Comparison of ENCODE assay signal across 23 mouse cellular contexts in the genomic region with DNA sequence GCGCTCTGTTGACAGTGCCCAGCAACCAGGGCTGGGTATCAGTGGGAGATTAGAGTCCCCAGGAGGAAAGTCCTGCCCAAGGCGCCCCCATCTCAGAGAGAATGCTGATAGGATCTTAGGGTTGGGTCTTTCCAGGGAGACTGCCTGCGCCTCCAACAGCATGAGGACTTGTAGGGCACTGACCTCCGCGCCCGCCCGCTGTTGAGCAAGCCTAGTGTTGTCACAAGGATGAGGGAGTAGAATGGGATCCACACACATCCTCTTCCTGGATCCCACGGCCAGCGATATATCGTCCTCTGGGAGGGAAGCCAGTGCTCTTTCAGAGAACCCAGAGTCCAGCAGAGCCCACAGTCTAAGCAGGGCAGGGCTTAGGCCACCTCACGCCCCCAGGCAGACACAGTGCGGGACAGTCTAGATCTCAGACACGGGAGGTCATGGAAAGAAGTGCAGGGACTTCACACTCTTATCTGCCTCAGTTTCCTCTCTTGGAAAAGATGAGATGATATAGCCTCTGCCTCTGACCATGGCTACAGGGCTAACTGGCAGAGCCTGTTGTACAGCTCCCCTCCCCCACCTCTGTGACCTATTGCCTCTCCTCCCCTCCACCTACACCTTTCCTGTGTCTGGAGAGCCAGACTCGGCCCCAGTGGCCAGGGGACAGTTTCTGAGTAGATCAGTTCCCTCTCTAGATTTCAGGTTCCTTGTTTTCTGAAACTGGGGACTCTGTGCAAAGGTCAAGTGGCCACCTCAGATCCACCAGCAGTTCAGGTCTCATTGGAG. TPM values are rescaled to one million over a fixed set of nuclear protein-coding genes. Genes with fewer than 3 reads are reported as not detected.
DNase-seq lines count a peak whose midpoint lies in the region; ATAC-seq and TF ChIP-seq lines count a peak whose summit lies in the region.
"Had no signal": no experiment of that assay in that cellular context is flagged by ENCODE, and none has a peak within 500 bp of the region (broad histone marks: within the 10 kb centered on the region; RNA-seq: fewer than 3 reads in every experiment).

No protein-coding gene starts in this region.

- no peak overlapping the region for H3K4me2 ChIP-seq in heart, embryonic 16.5 days (ENCODE audit: low read depth, low read length)
- no peak overlapping the region for H3K4me2 ChIP-seq in forebrain, postnatal 0 days (ENCODE audit: low read depth)
- H3K4me2 ChIP-seq: forebrain, embryonic 15.5 days; heart, embryonic 13.5 days; hindbrain, embryonic 15.5 days; midbrain, embryonic 13.5 days; stomach, embryonic 15.5 days had no signal

- DNase-seq in heart, postnatal 14 days = no peak
- DNase-seq in liver (peak; percentile 31), MN1 (ENCODE audit: low spot score) (no peak)
- DNase-seq in lung, postnatal 36 days = peak; percentile 64
- no peak for DNase-seq in forebrain, postnatal 0 days
- no peak for DNase-seq in forebrain, embryonic 10.5 days (ENCODE audit: extremely low spot score, low spot score)
- DNase-seq: B cell, adult 2 months; cerebellum, adult 18-20 months; gastrocnemius, postnatal 14 days; kidney, adult 2 months; kidney, postnatal 4 days; left cerebral cortex, postnatal 4 days; right cerebral cortex, adult 18-20 months; spleen, adult 18-20 months; thymus, postnatal 36 days had no signal

- TF ChIP-seq POLR2A in ES-Bruce4 (IDR thresholded peaks at IDR 0.05; ENCODE audit: insufficient read depth, low read length) = no peak

- no peaks in the 10 kb centered on the region for H3K9me3 ChIP-seq in heart, embryonic 16.5 days (replicated peaks; ENCODE audit: control insufficient read depth, low read length)
- H3K9me3 ChIP-seq in ES-Bruce4 (replicated peaks; ENCODE audit: control insufficient read depth, insufficient read depth, low read length, poor library complexity, severe bottlenecking) = no peaks in the 10 kb centered on the region
- no peaks in the 10 kb centered on the region for H3K9me3 ChIP-seq in forebrain, postnatal 0 days (ENCODE audit: low read length)
- H3K9me3 ChIP-seq in forebrain, embryonic 10.5 days = no peaks in the 10 kb centered on the region
- H3K9me3 ChIP-seq: forebrain, embryonic 15.5 days; heart, embryonic 13.5 days; hindbrain, embryonic 15.5 days; midbrain, embryonic 13.5 days; stomach, embryonic 15.5 days had no signal

- H3K27ac ChIP-seq in heart, embryonic 16.5 days (ENCODE audit: low read length) = no peak overlapping the region
- no peak overlapping the region for H3K27ac ChIP-seq in ES-Bruce4 (ENCODE audit: insufficient read depth, low read length)
- no peak overlapping the region for H3K27ac ChIP-seq in forebrain, postnatal 0 days (ENCODE audit: low read depth, low read length)
- H3K27ac ChIP-seq in forebrain, embryonic 10.5 days = no peak overlapping the region
- H3K27ac ChIP-seq: forebrain, embryonic 15.5 days; heart, embryonic 13.5 days; hindbrain, embryonic 15.5 days; macrophage; midbrain, embryonic 13.5 days; stomach, embryonic 15.5 days had no signal

- no peaks in the 10 kb centered on the region for H3K27me3 ChIP-seq in heart, embryonic 16.5 days (ENCODE audit: control insufficient read depth, insufficient read depth, low read length)
- no peaks in the 10 kb centered on the region for H3K27me3 ChIP-seq in ES-Bruce4 (ENCODE audit: control insufficient read depth, insufficient read depth, low read length, poor library complexity, severe bottlenecking)
- no peaks in the 10 kb centered on the region for H3K27me3 ChIP-seq in forebrain, postnatal 0 days (ENCODE audit: insufficient read depth, low read length)
- no peaks in the 10 kb centered on the region for H3K27me3 ChIP-seq in forebrain, embryonic 10.5 days (ENCODE audit: poor library complexity, severe bottlenecking)
- H3K27me3 ChIP-seq: forebrain, embryonic 15.5 days; heart, embryonic 13.5 days; hindbrain, embryonic 15.5 days; midbrain, embryonic 13.5 days; stomach, embryonic 15.5 days had no signal

- intact Hi-C loops in heart, postnatal 14 days (cut with DNase I) = no loop called here

- no peak overlapping the region for H3K9ac ChIP-seq in heart, embryonic 16.5 days (ENCODE audit: low read length)
- H3K9ac ChIP-seq in ES-Bruce4 (ENCODE audit: low read depth, poor library complexity, severe bottlenecking) = no peak overlapping the region
- no peak overlapping the region for H3K9ac ChIP-seq in forebrain, postnatal 0 days
- H3K9ac ChIP-seq: forebrain, embryonic 15.5 days; heart, embryonic 13.5 days; hindbrain, embryonic 15.5 days; midbrain, embryonic 13.5 days; stomach, embryonic 15.5 days had no signal

- no peak for TF ChIP-seq EP300 in ES-Bruce4 (IDR thresholded peaks at IDR 0.05; ENCODE audit: insufficient read depth, low read depth, low read length)

- no peak overlapping the region for H3K4me3 ChIP-seq in heart, embryonic 16.5 days (ENCODE audit: low read length)
- H3K4me3 ChIP-seq in ES-Bruce4 (ENCODE audit: low read depth, low read length) = peak overlapping the region; percentile 23; the same call in 1 of the 2 replicates
- H3K4me3 ChIP-seq in forebrain, postnatal 0 days (ENCODE audit: low read depth, low read length) = no peak overlapping the region
- H3K4me3 ChIP-seq in forebrain, embryonic 10.5 days = no peak overlapping the region
- H3K4me3 ChIP-seq: forebrain, embryonic 15.5 days; heart, embryonic 13.5 days; hindbrain, embryonic 15.5 days; midbrain, embryonic 13.5 days; stomach, embryonic 15.5 days had no signal

- H3K4me1 ChIP-seq in heart, embryonic 16.5 days (ENCODE audit: control insufficient read depth, insufficient read depth, low read length) = 0 out of 2 replicates have a peak, but pooled peaks cover 3% of the 10 kb centered on the region
- peaks cover 2% of the 10 kb centered on the region for H3K4me1 ChIP-seq in ES-Bruce4 (ENCODE audit: control insufficient read depth, insufficient read depth, low read length)
- H3K4me1 ChIP-seq in forebrain, postnatal 0 days (ENCODE audit: insufficient read depth) = no peaks in the 10 kb centered on the region
- no peaks in the 10 kb centered on the region for H3K4me1 ChIP-seq in forebrain, embryonic 10.5 days
- H3K4me1 ChIP-seq: forebrain, embryonic 15.5 days; hindbrain, embryonic 15.5 days; midbrain, embryonic 13.5 days; stomach, embryonic 15.5 days had no signal

- no peaks in the 10 kb centered on the region for H3K36me3 ChIP-seq in heart, embryonic 16.5 days (ENCODE audit: control insufficient read depth, insufficient read depth)
- no peaks in the 10 kb centered on the region for H3K36me3 ChIP-seq in ES-Bruce4 (ENCODE audit: control insufficient read depth, insufficient read depth, low read length, poor library complexity, severe bottlenecking)
- no peaks in the 10 kb centered on the region for H3K36me3 ChIP-seq in forebrain, postnatal 0 days (ENCODE audit: insufficient read depth)
- H3K36me3 ChIP-seq in forebrain, embryonic 10.5 days (replicated peaks) = no peaks in the 10 kb centered on the region
- H3K36me3 ChIP-seq: forebrain, embryonic 15.5 days; heart, embryonic 13.5 days; hindbrain, embryonic 15.5 days; midbrain, embryonic 13.5 days; stomach, embryonic 15.5 days had no signal

- 0 out of 2 replicates have a peak, but pooled peaks have one; percentile 19 for ATAC-seq in heart, embryonic 16.5 days (replicated peaks; ENCODE audit: extremely low read depth, insufficient read depth, low FRiP score)
- ATAC-seq in forebrain, postnatal 0 days = no peak
- ATAC-seq: forebrain, embryonic 15.5 days; midbrain, embryonic 13.5 days had no signal

- no peak for TF ChIP-seq CTCF in ES-Bruce4 (IDR thresholded peaks at IDR 0.05; ENCODE audit: low read depth, low read length)
- TF ChIP-seq CTCF in forebrain, postnatal 0 days (IDR thresholded peaks at IDR 0.05; ENCODE audit: low read depth) = no peak

- WGBS in heart, embryonic 16.5 days = 61% methylated on average over 14 of the region's 14 CpGs
- WGBS in forebrain, postnatal 0 days = 83% methylated on average over 14 of the region's 14 CpGs
- WGBS in forebrain, embryonic 10.5 days = 82% methylated on average over 14 of the region's 14 CpGs

RNA-seq across cellular contexts. Expression of a gene that starts 52.0 kb away (rescaled TPM):
- polyA plus RNA-seq in heart, embryonic 16.5 days (2015; fragmentation: Nextera tagmentation; extraction: Ambion mirVana) = 9.0 and 11.5 TPM in 2 replicates
- total RNA-seq in heart, postnatal 14 days (2021) = 10 to 100 TPM in 1 of 2 experiments, 1 to 10 TPM in 1; 9.9 to 10.0 TPM
- 15.1 and 15.2 TPM in 2 replicates for polyA plus RNA-seq in ES-Bruce4 (2011; ENCODE audit: insufficient read depth, insufficient read length, low read depth, missing spikeins)
- total RNA-seq in forebrain, postnatal 0 days (2014; rRNA removed) = 7.5 and 7.6 TPM in 2 replicates
- polyA plus RNA-seq in forebrain, postnatal 0 days (2015; fragmentation: Nextera tagmentation; extraction: Ambion mirVana) = 3.9 and 5.0 TPM in 2 replicates
- 9.0 and 9.2 TPM in 2 replicates for polyA plus RNA-seq in forebrain, embryonic 10.5 days (2016; fragmentation: Nextera tagmentation; extraction: Ambion mirVana)

Comparison
In these comparisons a context has a peak if more than half of its experiments do, and no peak if none do; other contexts are left out.
1. DNase-seq: peak in liver (single experiment) and lung, postnatal 36 days (single experiment); none in heart, postnatal 14 days (0 of 2), forebrain, postnatal 0 days (single experiment), forebrain, embryonic 10.5 days (single experiment) and MN1 (single experiment).